Mouse (Mus musculus) G1E (cell line): ENCODE results near the gene Ccdc105. TPM values are rescaled to one million over a fixed set of nuclear protein-coding genes. Genes with fewer than 3 reads are reported as not detected.

Experiments used
- ATAC-seq: 2 replicates; pipeline ENCODE4 v1.8.0; 2016; ENCODE audit warnings: mild to moderate bottlenecking; ENCODE audit not compliant: insufficient number of reproducible peaks, poor library complexity, low FRiP score, severe bottlenecking; ENCODE audit errors: extremely low read depth
- DNase-seq: peaks from one replicate; pipeline ENCODE4 v3.0.0; 2012; ENCODE audit warnings: low spot score
- H3K27me3 ChIP-seq: 2 replicates; pipeline ENCODE4 v1.6.1; 2012; ENCODE audit warnings: mild to moderate bottlenecking, low read length, inconsistent platforms; ENCODE audit not compliant: insufficient read depth
- H3K36me3 ChIP-seq: replicated peaks from 2 replicates; pipeline ENCODE3; 2012; ENCODE audit warnings: mild to moderate bottlenecking, inconsistent platforms
- H3K4me1 ChIP-seq: 2 replicates; pipeline ENCODE4 v1.6.1; 2012; ENCODE audit warnings: low read depth, low read length, inconsistent platforms, mixed read lengths; ENCODE audit not compliant: insufficient read depth
- H3K4me3 ChIP-seq: 2 replicates; pipeline ENCODE4 v1.5.1; 2012; ENCODE audit warnings: low read depth, mild to moderate bottlenecking, inconsistent platforms, low read length, moderate library complexity, mixed read lengths
- H3K9me3 ChIP-seq: replicated peaks from 2 replicates; pipeline ENCODE4 v1.6.1; 2012; ENCODE audit warnings: inconsistent platforms
- CTCF ChIP-seq: IDR thresholded peaks from 2 replicates; pipeline ENCODE4 v1.5.1; 2012; ENCODE audit warnings: low read depth, low read length, inconsistent platforms, mixed read lengths
- GATA1 ChIP-seq: IDR thresholded peaks from 2 replicates; pipeline ENCODE4 v1.6.1; 2012; ENCODE audit warnings: borderline replicate concordance, low read length, inconsistent platforms, mixed read lengths
- GATA2 ChIP-seq: IDR thresholded peaks from 2 replicates; pipeline ENCODE4 v1.6.1; 2012; ENCODE audit warnings: low read depth, low read length, inconsistent platforms, borderline replicate concordance
- POLR2AphosphoS5 ChIP-seq: IDR thresholded peaks from 2 replicates; pipeline ENCODE4 v1.6.1; 2012; ENCODE audit warnings: low read depth, low read length, inconsistent platforms; ENCODE audit not compliant: insufficient replicate concordance
- TAL1 ChIP-seq: conservative IDR thresholded peaks from 2 replicates; pipeline ENCODE4 v1.6.1; 2012; ENCODE audit warnings: low read depth, low read length, inconsistent platforms, mixed read lengths
- polyA plus RNA-seq: library from polyadenylated mRNA; stranded (reverse); fragments of >175 nt; gene quantifications from 2 replicates; pipeline ENCODE4 v1.2.3, GENCODE M21; 2012
- total RNA-seq, 2 experiments: library from RNA; stranded (forward) in 1 of 2; stranded (reverse) in 1 of 2; fragments of 200-1000 nt in 1 of 2; fragments of >200 nt in 1 of 2; fragmentation: Nextera tagmentation in 1 of 2; gene quantifications; 2 replicates each; pipeline ENCODE4 v1.2.3; 2014 to 2017

The Ccdc105 gene
- total RNA-seq (2014; fragmentation: Nextera tagmentation) (not detected in 2 replicates), total RNA-seq (2017) (not detected in 2 replicates), polyA plus RNA-seq (not detected in 2 replicates)

GRCm38 (mm10) chr10:78752452-78753191, at the start of gene Ccdc105:
Gene Ccdc105 (minus strand): TSS chr10:78753065.
- no peak for TF ChIP-seq CTCF
- TF ChIP-seq TAL1 = no peak
- no peak for TF ChIP-seq GATA2
- TF ChIP-seq POLR2AphosphoS5 = no peak
- no peak for TF ChIP-seq GATA1
- H3K27me3 ChIP-seq = no peaks in the 10 kb centered on the region; the same call in 1 of the 2 replicates
- no peaks in the 10 kb centered on the region for H3K36me3 ChIP-seq
- ATAC-seq = no peak
- H3K4me3 ChIP-seq = no peak within 1 kb of the TSS; the same call in 1 of the 2 replicates
- DNase-seq = no peak
- H3K9me3 ChIP-seq = peaks cover 11% of the 10 kb centered on the region
- no peaks in the 10 kb centered on the region for H3K4me1 ChIP-seq

GRCm38 (mm10) chr10:78801449-78801848, 48.6 kb upstream of the Ccdc105 start:
- no peak for TF ChIP-seq GATA2
- TF ChIP-seq CTCF = no peak
- TF ChIP-seq TAL1 = no peak
- no peak for TF ChIP-seq POLR2AphosphoS5
- no peak for TF ChIP-seq GATA1
- Histone ChIP-seq H3K4me1 (no peaks in the 10 kb centered on the region), H3K4me3 (no peak overlapping the region), H3K9me3 (peaks cover 3% of the 10 kb centered on the region; the same call in 1 of the 2 replicates), H3K36me3 (no peaks in the 10 kb centered on the region), H3K27me3 (no peaks in the 10 kb centered on the region)
- DNase-seq (no peak), ATAC-seq (no peak)

- H3K4me3 ChIP-seq = no peak overlapping the region
- no peaks in the 10 kb centered on the region for H3K36me3 ChIP-seq
- no peak for TF ChIP-seq GATA2
- no peak for TF ChIP-seq GATA1
- no peak for TF ChIP-seq CTCF
- TF ChIP-seq TAL1 = no peak
- TF ChIP-seq POLR2AphosphoS5 = no peak
- no peaks in the 10 kb centered on the region for H3K27me3 ChIP-seq
- no peak for DNase-seq
- no peak for ATAC-seq
- peaks cover 6% of the 10 kb centered on the region; the same call in 1 of the 2 replicates for H3K9me3 ChIP-seq
- H3K4me1 ChIP-seq = no peaks in the 10 kb centered on the region
Observed at GRCm38 (mm10) chr10:78790561-78790960, 37.7 kb upstream of the Ccdc105 start.

GRCm38 (mm10) chr10:78787566-78788087, 34.8 kb upstream of the Ccdc105 start:
- H3K27me3 ChIP-seq = no peaks in the 10 kb centered on the region
- TF ChIP-seq POLR2AphosphoS5 = no peak
- TF ChIP-seq GATA2 = no peak
- no peak for TF ChIP-seq GATA1
- no peak for TF ChIP-seq CTCF
- no peak for TF ChIP-seq TAL1
- H3K36me3 ChIP-seq = no peaks in the 10 kb centered on the region
- ATAC-seq (no peak), DNase-seq (no peak)
- no peaks in the 10 kb centered on the region for H3K4me1 ChIP-seq
- H3K9me3 ChIP-seq = peaks cover 8% of the 10 kb centered on the region
- H3K4me3 ChIP-seq = no peak overlapping the region

GRCm38 (mm10) chr10:78779981-78780651, 27.3 kb upstream of the Ccdc105 start, which contains the start of gene Slc1a6:
Gene Slc1a6 (plus strand): TSS chr10:78780496.
- no peak for TF ChIP-seq GATA2
- TF ChIP-seq POLR2AphosphoS5 = no peak
- no peak for TF ChIP-seq GATA1
- TF ChIP-seq CTCF = no peak
- no peak for TF ChIP-seq TAL1
- Histone ChIP-seq H3K9me3 (peaks cover 8% of the 10 kb centered on the region), H3K4me3 (no peak within 1 kb of the TSS), H3K27me3 (no peaks in the 10 kb centered on the region), H3K4me1 (no peaks in the 10 kb centered on the region), H3K36me3 (no peaks in the 10 kb centered on the region)
- no peak for DNase-seq
- no peak for ATAC-seq

- H3K36me3 ChIP-seq = no peaks in the 10 kb centered on the region
- TF ChIP-seq GATA2 = no peak
- TF ChIP-seq CTCF = no peak
- no peak for TF ChIP-seq GATA1
- no peak for TF ChIP-seq POLR2AphosphoS5
- TF ChIP-seq TAL1 = no peak
- H3K4me3 ChIP-seq = no peak overlapping the region
- peaks cover 8% of the 10 kb centered on the region for H3K9me3 ChIP-seq
- H3K27me3 ChIP-seq = no peaks in the 10 kb centered on the region
- H3K4me1 ChIP-seq = no peaks in the 10 kb centered on the region
- no peak for ATAC-seq
- no peak for DNase-seq
Observed at GRCm38 (mm10) chr10:78779527-78779926, 26.7 kb upstream of the Ccdc105 start.
